Mouse (Mus musculus) myocyte (in vitro differentiated cells): ENCODE results near the gene Nkapd1. TPM values are rescaled to one million over a fixed set of nuclear protein-coding genes. Genes with fewer than 3 reads are reported as not detected.

ENCODE experiments used
- H3K27me3 ChIP-seq: one replicate; pipeline ENCODE4 v1.6.1; 2011; ENCODE audit not compliant: control insufficient read depth, insufficient read depth, insufficient read length
- H3K36me3 ChIP-seq: one replicate; pipeline ENCODE4 v1.6.1; 2011; ENCODE audit not compliant: control insufficient read depth, insufficient read depth
- H3K4me2 ChIP-seq: one replicate; pipeline ENCODE4 v1.6.1; 2011; ENCODE audit warnings: low read depth, control low read depth
- H3K4me3 ChIP-seq: one replicate; pipeline ENCODE4 v1.5.1; 2011; ENCODE audit warnings: mild to moderate bottlenecking, control low read depth, moderate library complexity
- H3K79me2 ChIP-seq: one replicate; pipeline ENCODE4 v1.6.1; 2011; ENCODE audit not compliant: control insufficient read depth, insufficient read depth
- H3ac ChIP-seq: one replicate; pipeline ENCODE4 v1.6.1; 2011; ENCODE audit not compliant: control insufficient read depth, insufficient read length
- CEBPB ChIP-seq: IDR thresholded peaks from 2 replicates; pipeline ENCODE4 v1.6.1; 2011; ENCODE audit warnings: mild to moderate bottlenecking, moderate library complexity; ENCODE audit not compliant: poor library complexity, insufficient read depth, severe bottlenecking
- E2F4 ChIP-seq: IDR thresholded peaks from one replicate; pipeline ENCODE4 v1.6.1; 2011; ENCODE audit warnings: mild to moderate bottlenecking, control low read depth, moderate library complexity; ENCODE audit not compliant: insufficient read depth
- MAX ChIP-seq: IDR thresholded peaks from one replicate; pipeline ENCODE4 v1.6.1; 2011; ENCODE audit warnings: low read depth, mild to moderate bottlenecking, control low read depth
- MYOD1 ChIP-seq, 3 experiments: IDR thresholded peaks; one replicate each; pipeline ENCODE4 v1.6.1; 2011; ENCODE audit warnings: control low read depth in 2 of 3, low read depth in 2 of 3, mild to moderate bottlenecking in 2 of 3, moderate library complexity in 1 of 3; ENCODE audit not compliant: insufficient read length in 2 of 3, control insufficient read depth in 1 of 3
- MYOG ChIP-seq, 3 experiments: IDR thresholded peaks; one replicate each; pipeline ENCODE4 v1.6.1; 2011; ENCODE audit warnings: control low read depth in 2 of 3, low read depth in 2 of 3, mild to moderate bottlenecking in 2 of 3; ENCODE audit not compliant: insufficient read length in 2 of 3, control insufficient read depth in 1 of 3, insufficient read depth in 1 of 3
- POLR2A ChIP-seq: IDR thresholded peaks from one replicate; pipeline ENCODE4 v1.6.1; 2011; ENCODE audit warnings: low read depth, mild to moderate bottlenecking, control low read depth, moderate library complexity; ENCODE audit not compliant: insufficient read length
- POLR2AphosphoS2 ChIP-seq: IDR thresholded peaks from one replicate; pipeline ENCODE4 v1.6.1; 2011; ENCODE audit warnings: low read depth, control low read depth; ENCODE audit not compliant: insufficient read length
- REST ChIP-seq: IDR thresholded peaks from one replicate; pipeline ENCODE4 v1.6.1; 2011; ENCODE audit warnings: mild to moderate bottlenecking, control low read depth, moderate library complexity; ENCODE audit not compliant: insufficient read depth, insufficient read length
- SRF ChIP-seq: IDR thresholded peaks from one replicate; pipeline ENCODE4 v1.6.1; 2011; ENCODE audit warnings: low read depth; ENCODE audit not compliant: control insufficient read depth, insufficient read length
- TCF12 ChIP-seq: IDR thresholded peaks from one replicate; pipeline ENCODE4 v1.6.1; 2011; ENCODE audit warnings: mild to moderate bottlenecking, control low read depth; ENCODE audit not compliant: poor library complexity, insufficient read depth, severe bottlenecking
- TCF3 ChIP-seq: IDR thresholded peaks from one replicate; pipeline ENCODE4 v1.6.1; 2011; ENCODE audit warnings: low read depth, control low read depth; ENCODE audit not compliant: insufficient read length
- USF1 ChIP-seq: IDR thresholded peaks from one replicate; pipeline ENCODE4 v1.6.1; 2011; ENCODE audit warnings: low read depth, mild to moderate bottlenecking, control low read depth, moderate library complexity
- polyA plus RNA-seq: library from polyadenylated mRNA; unstranded; fragments of >200 nt; fragmentation: generic; extraction: Trizol; gene quantifications from one replicate; pipeline ENCODE4 v1.2.1, GENCODE M21; 2012; ENCODE audit warnings: missing spikeins

Gene Nkapd1
- polyA plus RNA-seq, 1 experiment, result 4.8 TPM

DNA sequence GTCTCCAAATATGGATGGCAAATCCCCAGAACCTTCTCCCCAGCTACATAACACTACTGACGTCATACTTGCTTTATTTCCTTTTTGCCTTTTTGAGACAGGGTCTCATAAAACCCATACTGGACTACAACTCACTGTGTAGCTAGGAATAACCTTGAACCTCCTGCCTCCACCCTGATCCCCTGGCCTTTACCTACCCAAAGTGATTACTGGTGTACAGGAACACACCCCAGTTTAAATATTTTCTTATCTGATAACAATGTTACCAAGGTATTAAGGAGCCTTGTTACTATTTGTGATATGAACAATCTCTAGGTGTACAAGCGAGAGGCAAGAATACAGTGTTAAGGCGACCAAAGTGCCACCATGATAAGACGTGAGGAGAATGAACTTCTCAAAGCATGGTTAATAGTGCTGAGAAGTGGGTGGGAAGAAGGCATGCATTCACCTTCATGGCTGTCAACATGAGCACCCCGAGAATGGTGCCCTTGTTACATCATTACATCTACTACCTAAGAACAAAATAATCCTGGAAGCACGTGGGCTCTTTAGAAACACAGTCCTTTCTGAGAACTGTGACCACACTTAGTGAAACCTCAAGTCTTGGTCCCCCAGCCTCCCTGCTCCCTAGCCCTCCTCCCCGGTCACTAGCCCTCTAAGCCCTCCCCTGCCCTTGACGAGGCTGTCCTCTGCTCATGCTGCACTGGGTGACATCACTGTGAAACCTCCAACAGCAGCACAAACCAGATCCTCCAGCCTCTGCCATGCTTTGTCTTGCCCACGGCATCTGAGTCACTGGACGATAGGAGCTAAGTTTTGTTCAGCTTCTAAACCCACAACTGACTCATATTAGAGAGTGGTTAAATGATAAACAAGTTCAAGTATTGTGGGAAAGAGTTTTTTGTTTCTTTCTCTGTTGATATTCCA lies 47.4 kb downstream of the Nkapd1 start:
- Histone ChIP-seq H3K27me3 (no peaks in the 10 kb centered on the region), H3K4me3 (no peak overlapping the region), H3K36me3 (no peaks in the 10 kb centered on the region), H3ac (no peak overlapping the region), H3K79me2 (no peaks in the 10 kb centered on the region), H3K4me2 (peak overlapping the region; percentile 51)
- no peak for TF ChIP-seq E2F4
- no peak for TF ChIP-seq POLR2AphosphoS2
- TF ChIP-seq SRF, result no peak
- no peak for TF ChIP-seq USF1
- TF ChIP-seq REST, result no peak
- no peak for TF ChIP-seq MYOD1 (IDR thresholded peaks at IDR 0.05; ENCODE audit: control insufficient read depth in 1 of 3, insufficient read length in 2 of 3, low read depth in 2 of 3)
- TF ChIP-seq MAX, result no peak
- TF ChIP-seq MYOG (IDR thresholded peaks at IDR 0.05; ENCODE audit: control insufficient read depth in 1 of 3, insufficient read depth in 1 of 3, insufficient read length in 2 of 3, low read depth in 2 of 3), result no peak
- no peak for TF ChIP-seq POLR2A
- TF ChIP-seq TCF3, result no peak
- no peak for TF ChIP-seq TCF12
- no peak for TF ChIP-seq CEBPB

DNA sequence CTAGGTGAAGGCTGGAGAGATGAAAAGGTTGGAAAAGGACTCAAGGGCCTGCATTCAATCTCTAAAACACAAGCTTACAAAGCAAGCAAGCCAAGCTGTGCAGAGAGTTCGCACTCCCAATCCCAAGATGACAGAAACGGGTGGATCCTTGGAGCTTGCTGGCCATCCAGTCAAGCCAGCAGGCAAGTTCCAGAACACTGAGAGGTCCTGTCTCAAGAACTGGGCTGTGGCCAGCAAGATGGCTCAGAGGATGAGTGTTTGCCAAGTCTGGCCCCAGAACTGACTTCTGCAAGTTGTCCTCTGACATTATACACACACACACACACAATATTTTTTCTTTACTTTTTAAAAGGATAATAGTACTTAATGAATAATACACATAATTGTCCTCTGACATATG lies 49.4 kb downstream of the Nkapd1 start:
- Histone ChIP-seq H3K27me3 (no peaks in the 10 kb centered on the region), H3K4me2 (no peak overlapping the region), H3ac (no peak overlapping the region), H3K4me3 (no peak overlapping the region), H3K79me2 (no peaks in the 10 kb centered on the region), H3K36me3 (no peaks in the 10 kb centered on the region)
- TF ChIP-seq CEBPB (no peak), MYOG (IDR thresholded peaks at IDR 0.05; ENCODE audit: control insufficient read depth in 1 of 3, insufficient read depth in 1 of 3, insufficient read length in 2 of 3, low read depth in 2 of 3) (no peak), TCF3 (no peak), USF1 (no peak)

DNA sequence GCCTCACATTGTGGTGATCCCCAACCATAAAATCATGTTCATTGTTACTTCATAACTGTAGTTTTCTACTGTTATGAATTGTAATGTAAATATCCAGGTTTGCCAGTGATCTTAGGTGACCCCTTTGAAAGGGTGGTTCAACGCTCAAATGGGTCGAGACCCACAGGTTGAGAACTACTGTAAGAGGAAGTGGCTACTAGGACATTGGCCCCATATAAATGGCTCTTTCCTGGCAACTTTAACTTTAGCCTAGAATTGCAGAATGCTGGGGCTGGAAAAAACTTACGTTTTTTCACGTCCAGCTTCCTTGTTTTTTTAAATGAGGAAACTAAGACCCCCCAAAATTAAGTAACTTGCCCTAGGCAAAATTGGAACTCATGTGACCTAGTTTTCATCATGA lies 49.9 kb downstream of the Nkapd1 start:
- Histone ChIP-seq H3K36me3 (no peaks in the 10 kb centered on the region), H3K79me2 (no peaks in the 10 kb centered on the region), H3K27me3 (no peaks in the 10 kb centered on the region), H3K4me3 (no peak overlapping the region), H3K4me2 (no peak overlapping the region), H3ac (no peak overlapping the region)
- TF ChIP-seq REST, result no peak
- TF ChIP-seq E2F4, result no peak

DNA sequence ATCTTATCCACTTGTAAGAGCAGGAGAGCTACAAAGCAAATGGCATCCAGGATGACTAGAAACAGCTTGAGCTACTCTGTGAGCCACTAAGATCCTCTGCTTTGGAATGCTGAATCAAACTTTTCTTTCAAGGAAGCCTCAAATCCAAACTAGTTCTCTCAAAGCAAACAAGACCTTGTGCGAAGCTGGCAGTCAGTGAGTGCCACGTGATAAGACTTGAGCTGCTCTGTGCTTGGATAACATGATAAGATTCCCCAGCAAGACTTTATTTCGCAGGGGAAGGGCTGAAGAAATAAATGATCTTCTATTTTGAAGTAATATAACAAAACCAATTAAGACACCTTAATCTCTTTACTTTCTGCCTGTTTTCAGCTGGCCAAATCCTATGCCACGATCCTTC lies 51.3 kb downstream of the Nkapd1 start:
- Histone ChIP-seq H3K27me3 (no peaks in the 10 kb centered on the region), H3K4me3 (no peak overlapping the region), H3K79me2 (no peaks in the 10 kb centered on the region), H3K36me3 (no peaks in the 10 kb centered on the region), H3K4me2 (no peak overlapping the region), H3ac (no peak overlapping the region)
- TF ChIP-seq TCF3 (no peak), MAX (no peak), POLR2A (no peak), USF1 (no peak), SRF (no peak), POLR2AphosphoS2 (no peak), TCF12 (no peak), REST (no peak), CEBPB (no peak), E2F4 (no peak), MYOD1 (IDR thresholded peaks at IDR 0.05; ENCODE audit: control insufficient read depth in 1 of 3, insufficient read length in 2 of 3, low read depth in 2 of 3) (no peak), MYOG (IDR thresholded peaks at IDR 0.05; ENCODE audit: control insufficient read depth in 1 of 3, insufficient read depth in 1 of 3, insufficient read length in 2 of 3, low read depth in 2 of 3) (no peak)

DNA sequence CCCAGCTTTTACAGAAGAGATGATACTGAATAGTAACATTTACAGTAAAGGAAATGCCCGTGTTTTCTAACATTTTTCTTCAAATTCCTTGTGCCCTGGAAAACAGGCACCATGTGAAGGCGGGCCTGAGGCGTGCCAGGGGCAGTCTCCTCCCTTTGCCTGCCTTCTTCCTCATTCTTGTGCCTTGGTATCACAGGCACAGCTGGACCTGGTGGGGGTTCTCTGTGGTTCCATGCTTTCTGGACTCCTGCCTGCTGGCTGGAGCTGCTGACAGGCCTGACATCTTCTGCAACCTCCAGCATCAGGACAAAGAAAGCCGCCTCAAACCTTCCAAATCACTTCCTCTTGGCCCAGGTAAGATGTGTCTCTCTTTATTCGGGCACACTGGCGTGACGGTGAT lies 52.1 kb downstream of the Nkapd1 start:
- H3K4me2 ChIP-seq, result peak overlapping the region; percentile 14
- no peaks in the 10 kb centered on the region for H3K27me3 ChIP-seq
- H3K36me3 ChIP-seq, result no peaks in the 10 kb centered on the region
- H3ac ChIP-seq, result no peak overlapping the region
- no peaks in the 10 kb centered on the region for H3K79me2 ChIP-seq
- TF ChIP-seq POLR2A (no peak), POLR2AphosphoS2 (no peak), MYOD1 (IDR thresholded peaks at IDR 0.05; ENCODE audit: control insufficient read depth in 1 of 3, insufficient read length in 2 of 3, low read depth in 2 of 3) (peak in 2 of 3 experiments; percentile 14 to 26)
- no peak overlapping the region for H3K4me3 ChIP-seq
